Mouse (Mus musculus): Measurements from ENCODE around the gene Nr2c2.
"Not testable (repeated sequence)": the region's sequence is repeated elsewhere in the genome, so short reads cannot be mapped to it uniquely, and the experiment has no call there.

Nr2c2 gene

DNA sequence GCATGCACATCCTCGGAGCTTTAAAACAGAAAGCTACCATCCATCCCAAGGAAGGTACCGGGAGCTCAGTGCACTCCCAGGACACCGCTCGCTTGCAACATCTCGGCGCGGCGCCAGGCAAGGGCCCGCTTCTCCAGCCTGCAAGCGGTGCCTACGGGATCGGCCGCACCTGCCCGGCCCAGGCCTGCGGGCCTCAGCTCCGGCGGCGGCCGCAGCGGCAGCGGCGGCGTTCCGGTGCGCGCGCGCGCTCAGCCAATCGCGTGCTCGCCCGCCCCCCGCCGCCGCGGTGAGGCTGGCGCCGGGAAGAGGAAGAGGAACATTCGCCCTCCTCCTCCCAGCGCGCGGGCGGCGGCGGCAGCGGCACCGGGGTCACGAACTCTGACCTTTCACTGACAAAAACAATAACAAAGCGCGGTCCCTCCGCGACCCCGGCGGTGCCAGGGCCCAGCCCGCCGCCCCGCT, at the start of gene Nr2c2:
Nr2c2 (plus strand) TSS at position 261 of the 462 bp plus-strand sequence.
- ATAC-seq (ENCODE audit: low TSS enrichment): peak; percentile 70

DNA sequence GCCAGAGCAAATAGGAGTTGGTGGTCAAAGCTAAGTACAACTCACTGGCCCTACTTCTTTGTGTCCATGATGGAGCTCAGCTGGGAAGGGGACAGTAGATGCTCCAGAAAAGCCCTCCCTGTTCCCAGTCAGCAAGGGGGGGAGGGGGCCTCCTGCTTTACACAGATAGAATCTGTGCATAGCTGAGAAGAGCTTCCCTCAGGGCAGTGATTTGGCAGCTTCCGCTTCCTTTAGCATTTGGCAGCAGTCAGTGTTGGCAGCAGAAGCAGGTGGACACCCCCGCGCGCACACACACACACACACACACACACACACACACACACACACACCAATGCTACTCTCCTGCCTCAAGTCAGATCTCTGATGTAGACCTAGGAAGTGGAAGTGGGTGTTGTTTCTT, 49.1 kb upstream of the Nr2c2 start:
- peak; percentile 82 for ATAC-seq (ENCODE audit: low TSS enrichment)

- ATAC-seq (ENCODE audit: low TSS enrichment): peak; percentile 73
Observed at GRCm38 (mm10) chr6:92042850-92043249, 48.3 kb upstream of the Nr2c2 start.

DNA sequence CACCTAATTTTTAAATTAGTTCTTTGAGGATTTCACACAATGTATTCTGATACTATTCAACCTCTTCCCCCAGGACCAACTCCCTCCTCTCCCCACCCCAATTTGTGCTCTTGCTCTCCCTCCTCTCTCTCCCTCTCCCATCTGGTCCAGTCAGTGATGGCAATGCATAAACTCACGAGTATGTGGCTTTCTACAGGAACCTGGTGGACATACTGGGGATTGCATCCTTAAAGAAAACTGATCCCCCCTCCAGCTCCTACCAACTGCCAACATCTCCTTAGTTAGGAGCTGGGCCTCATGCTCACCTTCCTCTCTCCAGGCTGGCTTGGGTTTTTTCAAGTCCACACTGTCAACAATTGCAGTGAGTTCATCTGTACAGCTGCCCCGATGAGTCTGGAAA, 33.4 kb upstream of the Nr2c2 start:
- ATAC-seq (ENCODE audit: low TSS enrichment): no peak

DNA sequence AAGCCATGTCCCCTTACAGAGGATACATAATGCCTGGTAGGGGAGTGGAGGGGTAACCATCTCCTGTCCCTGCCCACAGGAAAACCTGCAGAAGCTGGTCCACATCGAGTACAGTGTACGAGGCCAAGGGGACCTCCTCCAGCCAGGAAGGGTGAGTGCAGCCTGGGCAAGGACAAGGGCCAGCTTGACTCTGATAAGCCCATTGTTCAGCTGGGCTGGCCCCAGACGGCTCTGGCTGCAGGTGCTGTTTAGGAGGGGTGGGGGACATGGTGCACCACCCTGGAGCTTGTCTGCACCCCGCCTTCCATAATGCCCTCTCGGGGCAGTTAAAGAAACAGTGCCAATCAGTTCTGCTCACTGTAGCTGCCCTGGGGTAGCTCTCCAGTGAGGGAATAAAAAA, 29.5 kb upstream of the Nr2c2 start:
- ATAC-seq (ENCODE audit: low TSS enrichment): no peak

DNA sequence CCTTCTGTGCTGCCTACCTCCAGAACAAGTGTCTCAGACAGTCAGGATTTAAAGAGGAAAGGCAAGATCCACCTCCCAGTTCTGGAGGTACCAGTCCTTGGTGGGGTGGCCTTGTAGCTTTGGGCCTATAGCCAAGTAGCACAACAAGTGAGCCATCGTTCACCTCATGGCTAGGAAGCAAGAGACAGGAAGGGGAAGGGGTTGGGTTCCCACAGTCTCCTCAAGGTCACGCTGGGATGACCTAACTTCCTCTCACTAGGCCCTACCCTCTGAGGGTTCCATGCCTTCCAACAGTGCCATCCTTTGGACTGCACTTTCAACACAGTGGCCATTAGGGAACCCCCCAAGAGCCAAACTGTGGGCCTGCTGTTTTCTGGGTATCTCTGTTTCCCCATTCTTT, 27.7 kb upstream of the Nr2c2 start:
- ATAC-seq (ENCODE audit: low TSS enrichment): no peak

DNA sequence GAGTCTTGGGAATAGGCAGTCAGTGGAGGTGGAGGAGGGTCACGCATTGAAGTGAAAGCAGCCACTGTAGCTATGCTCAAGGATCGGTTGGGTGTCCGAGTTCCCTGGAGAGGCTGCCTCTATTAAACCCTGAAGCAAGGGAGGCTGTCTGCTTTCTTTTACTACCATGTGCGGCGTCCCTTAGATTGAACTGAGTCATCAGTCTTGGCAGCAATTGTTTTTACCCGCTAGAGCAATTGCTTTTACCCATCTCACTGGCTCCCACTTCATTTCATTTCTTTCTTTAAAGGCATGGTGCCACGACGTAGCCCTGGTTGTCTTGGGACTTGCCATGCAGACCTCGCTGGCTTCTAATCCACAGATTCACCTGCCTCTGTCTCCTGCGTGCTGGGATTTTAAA, 27.1 kb upstream of the Nr2c2 start:
- peak; percentile 71 for ATAC-seq (ENCODE audit: low TSS enrichment)

GRCm38 (mm10) chr6:92065721-92066496, 25.3 kb upstream of the Nr2c2 start:
- no peak for ATAC-seq (ENCODE audit: low TSS enrichment)

- ATAC-seq (ENCODE audit: low TSS enrichment): peak; percentile 83
Observed at GRCm38 (mm10) chr6:92067146-92067790, 23.9 kb upstream of the Nr2c2 start.

DNA sequence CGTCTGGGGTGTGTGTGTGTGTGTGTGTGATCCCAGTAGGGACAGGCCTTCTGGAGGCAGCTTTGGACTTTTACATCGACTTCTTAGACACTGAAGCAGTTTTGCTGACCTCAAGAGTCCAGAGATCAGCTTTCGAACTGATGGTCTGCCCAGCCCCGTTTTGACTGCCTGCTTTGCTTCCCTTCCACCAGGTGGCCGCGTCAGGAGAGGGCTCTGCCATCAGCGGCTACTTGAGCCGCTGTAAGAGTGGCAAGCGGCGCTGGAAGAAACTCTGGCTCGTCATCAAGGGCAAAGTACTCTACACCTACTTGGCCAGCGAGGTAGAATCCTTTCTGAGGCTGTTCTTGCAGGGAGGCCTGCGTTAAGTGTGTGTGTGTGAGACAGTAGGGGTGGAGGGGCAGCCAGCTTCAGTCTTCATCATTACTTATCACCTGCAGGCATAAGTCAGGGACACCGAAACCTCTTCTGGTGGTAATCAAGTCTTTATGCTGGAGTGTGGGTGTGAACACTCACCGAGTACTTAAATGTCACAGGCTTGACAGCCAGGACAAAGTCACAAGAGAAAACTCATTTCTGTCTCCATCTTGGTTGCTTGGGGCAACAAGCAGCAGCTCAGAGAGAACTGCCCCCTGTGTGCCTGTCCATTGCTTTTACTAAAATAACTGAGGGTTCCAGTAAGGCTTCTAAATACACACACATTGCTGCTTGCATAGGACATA, 19.9 kb upstream of the Nr2c2 start:
- no peak for ATAC-seq (ENCODE audit: low TSS enrichment)

GRCm38 (mm10) chr6:92080730-92081129, 10.5 kb upstream of the Nr2c2 start:
- no peak for ATAC-seq (ENCODE audit: low TSS enrichment)

GRCm38 (mm10) chr6:92082756-92083155, 8.4 kb upstream of the Nr2c2 start:
- no peak for ATAC-seq (ENCODE audit: low TSS enrichment)

- peak; percentile 78 for ATAC-seq (ENCODE audit: low TSS enrichment)
Observed at GRCm38 (mm10) chr6:92084932-92085331, 6.3 kb upstream of the Nr2c2 start.

DNA sequence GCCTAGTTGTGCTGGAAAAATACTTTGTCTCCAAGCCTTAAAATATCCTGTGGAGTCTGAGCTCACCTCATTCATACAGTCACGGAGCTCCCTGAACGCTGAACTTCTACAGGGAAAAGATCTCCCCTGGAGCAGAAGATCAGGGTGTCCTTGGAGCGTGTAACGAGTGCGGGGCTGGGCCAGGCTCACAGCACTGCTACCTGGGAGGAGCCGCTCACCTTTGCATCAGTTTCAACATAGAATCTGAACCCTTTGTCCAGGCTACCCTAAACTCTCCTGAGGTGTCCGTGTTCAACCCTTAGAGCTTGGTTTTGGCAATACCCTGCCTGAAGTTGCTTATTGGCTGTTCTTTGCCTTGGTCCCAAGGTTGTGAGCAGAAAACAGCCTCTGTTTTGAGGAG, 2.0 kb upstream of the Nr2c2 start:
- ATAC-seq (ENCODE audit: low TSS enrichment): not testable (repeated sequence)

GRCm38 (mm10) chr6:92089982-92090381, 1.2 kb upstream of the Nr2c2 start:
- ATAC-seq (ENCODE audit: low TSS enrichment): no peak

DNA sequence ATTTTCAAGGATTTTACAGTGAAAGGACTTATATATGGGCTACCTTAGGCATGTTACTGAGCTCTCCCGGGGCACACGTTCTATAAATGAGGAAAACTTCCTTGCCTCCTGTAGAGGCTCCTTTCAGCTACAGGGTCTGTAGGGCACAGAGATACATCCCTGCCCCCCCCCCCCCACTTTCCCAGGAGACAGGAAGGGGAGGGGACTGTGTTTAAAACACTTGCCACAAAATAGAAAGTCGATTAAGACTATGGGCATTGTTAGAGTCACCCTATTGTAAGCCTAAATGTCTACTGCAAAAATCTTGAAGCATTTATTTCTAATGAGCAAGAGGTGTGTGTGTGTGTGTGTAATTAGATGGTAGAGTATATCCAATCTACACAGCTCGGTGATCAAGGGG, 693 bp upstream of the Nr2c2 start:
- ATAC-seq (ENCODE audit: low TSS enrichment): no peak

DNA sequence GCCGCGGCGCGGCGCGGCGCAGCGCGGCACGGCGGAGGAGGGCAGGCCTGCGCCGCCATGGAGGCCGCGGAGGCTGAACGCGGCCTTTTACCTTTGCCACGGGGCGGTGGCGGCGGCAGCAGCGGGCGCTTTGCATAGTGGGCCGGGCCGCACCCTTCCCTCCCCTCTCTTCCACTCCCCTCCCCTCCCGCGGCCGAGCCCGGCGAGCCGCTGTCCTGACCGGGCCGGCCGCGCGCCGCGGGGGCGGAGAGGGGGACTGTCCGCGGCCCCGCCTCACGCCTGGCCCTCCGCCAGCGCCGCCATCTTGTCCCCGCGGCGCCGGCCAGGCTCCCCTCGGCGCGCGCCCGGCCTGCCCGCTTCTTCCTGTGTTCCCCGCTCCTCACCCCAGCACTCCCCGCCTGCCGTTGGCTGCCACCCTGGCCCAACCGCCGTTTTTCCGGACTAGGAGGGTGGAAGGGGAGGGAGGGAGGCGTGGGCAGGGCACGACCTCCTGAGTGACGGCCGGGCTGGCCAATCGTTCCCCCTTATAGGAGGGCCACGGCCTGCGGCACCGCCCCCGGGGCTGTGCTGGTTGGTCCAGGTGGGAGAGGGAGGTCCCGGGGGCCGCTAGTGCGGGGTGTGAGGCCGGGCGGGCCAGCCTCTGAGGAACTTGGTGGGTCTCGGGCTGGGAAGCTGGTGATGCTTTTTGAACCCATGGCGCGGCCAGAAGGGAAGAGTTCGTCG, 738 bp downstream of the Nr2c2 start:
- ATAC-seq (ENCODE audit: low TSS enrichment): peak; percentile 91

DNA sequence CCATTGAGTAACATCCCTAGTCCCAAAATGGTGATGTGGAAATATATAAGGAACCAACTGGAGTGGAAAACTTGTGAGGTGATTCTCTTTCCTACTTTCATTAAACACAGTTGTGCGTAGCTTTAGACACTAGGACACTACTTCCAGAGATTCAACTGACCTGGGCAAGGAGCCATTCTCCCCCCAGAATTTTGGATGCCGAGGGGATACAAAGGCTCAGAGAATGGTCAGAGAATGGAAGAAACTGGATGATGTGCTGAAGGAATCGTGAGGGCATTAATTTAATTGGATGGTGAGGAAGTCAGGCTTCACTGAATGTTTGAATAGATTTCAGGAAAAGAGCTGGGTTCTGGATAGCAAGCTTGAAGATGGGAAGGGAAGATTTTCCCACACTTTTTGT, 1.5 kb downstream of the Nr2c2 start:
- no peak for ATAC-seq (ENCODE audit: low TSS enrichment)

DNA sequence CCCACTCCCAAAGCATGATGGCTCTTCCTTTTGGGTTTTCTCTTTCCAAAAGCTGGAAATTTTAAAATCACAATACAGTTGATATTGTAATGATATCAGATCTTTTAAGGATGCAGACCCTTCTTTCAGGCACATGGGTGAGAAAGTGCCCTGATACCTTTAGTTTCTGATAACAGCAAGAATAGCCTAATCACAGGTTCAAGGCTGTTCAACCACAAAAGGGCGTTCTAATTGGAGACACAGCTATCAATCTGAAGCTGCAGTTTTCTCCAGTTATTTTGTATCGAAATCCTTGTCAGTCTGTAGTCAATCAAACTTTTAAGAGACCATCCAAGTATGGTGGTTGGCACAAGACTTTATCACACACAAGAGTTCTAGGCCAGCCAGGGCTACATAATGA, 2.7 kb downstream of the Nr2c2 start:
- ATAC-seq (ENCODE audit: low TSS enrichment): no peak

GRCm38 (mm10) chr6:92100679-92101360, 9.6 kb downstream of the Nr2c2 start:
- no peak for ATAC-seq (ENCODE audit: low TSS enrichment)

- peak; percentile 97 for ATAC-seq (ENCODE audit: low TSS enrichment)
Observed at GRCm38 (mm10) chr6:92124547-92124946, 33.4 kb downstream of the Nr2c2 start.

All from frontal cortex, adult (tissue).